Mouse (Mus musculus) heart, postnatal 36 days (tissue): ENCODE data around the gene Cdc123. TPM values are rescaled to one million over a fixed set of nuclear protein-coding genes. Genes with fewer than 3 reads are reported as not detected.

Experiments
- DNase-seq, 2 experiments: peaks; one replicate each; pipeline ENCODE4 v3.0.0; 2021 to 2022
- intact Hi-C: fragments of 180-260 bp; cut with DNase I; formaldehyde crosslinking; loops from one replicate; pipeline ENCODE4 v1.15.1; 2025
- total RNA-seq, 2 experiments: library from RNA; stranded (reverse); gene quantifications; 2 replicates each; pipeline ENCODE4 v1.2.3; 2021

Gene Cdc123
- total RNA-seq, 2 experiments from 2014 or later: 77.6 to 94.1 TPM

DNA sequence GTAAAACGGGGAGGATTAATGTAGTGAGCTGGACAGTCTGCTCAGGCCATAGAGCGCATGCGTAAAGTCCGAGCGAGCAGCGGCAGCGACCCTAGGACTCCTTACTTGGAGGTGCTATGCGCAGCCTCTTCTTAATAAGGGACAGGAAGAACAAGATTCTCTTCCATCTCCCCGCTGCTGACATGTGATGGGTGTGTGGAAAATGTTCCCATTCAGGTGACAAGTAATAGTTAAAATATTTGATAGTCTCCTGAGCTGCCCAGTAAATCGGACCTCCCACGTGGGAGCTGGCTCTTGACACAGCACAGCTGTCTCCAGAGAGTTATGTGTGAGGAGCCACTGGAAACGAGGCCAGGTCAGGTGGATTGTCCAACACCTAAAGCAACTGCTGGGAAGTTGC lies 98.4 kb downstream of the Cdc123 start:
- DNase-seq: no peak
- intact Hi-C loops: no loop called here

Other genes with a start within 250 kb of the Cdc123 start
- gene Camk1d, start 130.6 kb downstream of the Cdc123 start, total RNA-seq: 1 to 10 TPM; 3.6 to 5.2 TPM
- 10 to 100 TPM; 12.4 to 12.7 TPM for gene Nudt5, start 145 bp downstream of the Cdc123 start, total RNA-seq
- gene Gm13199, start 17.8 kb upstream of the Cdc123 start, total RNA-seq: not detected
- 10 to 100 TPM; 12.3 to 12.5 TPM for gene Sec61a2, start 50.3 kb upstream of the Cdc123 start, total RNA-seq
- 1 to 10 TPM; 2.8 to 6.7 TPM for gene Dhtkd1, start 97.6 kb upstream of the Cdc123 start, total RNA-seq
- 10 to 100 TPM; 14.7 to 15.6 TPM for gene Upf2, start 106.3 kb upstream of the Cdc123 start, total RNA-seq